In the genomic region with DNA sequence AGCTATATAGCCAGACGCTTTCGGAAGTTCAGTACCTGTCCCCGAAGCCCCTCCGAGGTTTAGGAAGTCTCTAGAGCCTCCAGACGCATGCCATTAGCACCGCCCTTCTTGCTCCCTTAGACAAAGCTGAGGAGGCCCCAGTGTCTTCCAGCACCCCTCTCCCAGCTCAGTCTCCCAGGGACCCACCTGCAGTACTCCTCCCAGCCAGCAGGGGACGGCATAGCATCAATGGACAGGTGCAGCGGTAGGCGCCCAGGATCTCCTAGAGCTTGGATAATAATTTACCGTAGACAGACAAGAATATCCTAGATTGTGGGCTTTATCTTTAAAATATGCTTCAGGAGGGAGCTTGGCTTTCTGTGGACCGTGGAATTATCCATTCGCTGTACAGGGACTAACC, we compare ENCODE assay signal across 8 mouse cellular contexts. TPM values are rescaled to one million over a fixed set of nuclear protein-coding genes. Genes with fewer than 3 reads are reported as not detected.
A peak's percentile ranks its signal among the peaks of the same experiment; 100 is the strongest.
DNase-seq lines count a peak whose midpoint lies in the region; ATAC-seq and TF ChIP-seq lines count a peak whose summit lies in the region.

No protein-coding gene starts in this region.

- H3K9ac ChIP-seq in forebrain, embryonic 11.5 days (ENCODE audit: low read length), result no peak overlapping the region

- no peaks in the 10 kb centered on the region for H3K36me3 ChIP-seq in E14TG2a.4 (ENCODE audit: insufficient read depth, low read length)
- no peaks in the 10 kb centered on the region for H3K36me3 ChIP-seq in forebrain, embryonic 11.5 days (ENCODE audit: control insufficient read depth, insufficient read depth, low read length)

- intact Hi-C loops in heart, postnatal 36 days (cut with DNase I), result loop anchor here (1.0 to 5.0 kb wide), 4 partner anchors 60 to 395 kb away; a partner anchor contains a TSS

- peak; percentile 73 for ATAC-seq in forebrain, embryonic 11.5 days (replicated peaks; ENCODE audit: low FRiP score)

- H3K4me2 ChIP-seq in forebrain, embryonic 11.5 days (ENCODE audit: low read depth, low read length, severe bottlenecking), result no peak overlapping the region

- H3K27ac ChIP-seq in bone marrow macrophage, adult 2 months (ENCODE audit: insufficient read depth, low read depth, low read length), result no peak overlapping the region
- no peak overlapping the region for H3K27ac ChIP-seq in forebrain, embryonic 11.5 days (ENCODE audit: low read depth, low read length)

- H3K4me1 ChIP-seq in E14TG2a.4 (replicated peaks; ENCODE audit: low read depth, low read length), result peaks cover 60% of the 10 kb centered on the region
- peaks cover 36% of the 10 kb centered on the region for H3K4me1 ChIP-seq in bone marrow macrophage, adult 2 months (ENCODE audit: control insufficient read depth, insufficient read depth, low read length)
- H3K4me1 ChIP-seq in forebrain, embryonic 11.5 days (replicated peaks; ENCODE audit: control insufficient read depth, insufficient read depth, low read length), result no peaks in the 10 kb centered on the region; the same call in 1 of the 2 replicates

- WGBS in forebrain, embryonic 11.5 days, result 21% methylated on average over 12 of the region's 12 CpGs

- no peaks in the 10 kb centered on the region for H3K27me3 ChIP-seq in E14TG2a.4 (ENCODE audit: insufficient read depth, low read length)
- no peaks in the 10 kb centered on the region for H3K27me3 ChIP-seq in forebrain, embryonic 11.5 days (ENCODE audit: control insufficient read depth, insufficient read depth, low read length)

- H3K4me3 ChIP-seq in E14TG2a.4 (replicated peaks; ENCODE audit: low read length), result no peak overlapping the region
- no peak overlapping the region for H3K4me3 ChIP-seq in bone marrow macrophage, adult 2 months (ENCODE audit: insufficient read depth, low read length)
- H3K4me3 ChIP-seq in forebrain, embryonic 11.5 days (ENCODE audit: low read depth, low read length), result no peak overlapping the region

- TF ChIP-seq CTCF in E14TG2a.4 (conservative IDR thresholded peaks at IDR 0.05; ENCODE audit: low read length), result peak; percentile 100
- peak; percentile 98 for TF ChIP-seq CTCF in bone marrow macrophage, adult 2 months (IDR thresholded peaks at IDR 0.05; ENCODE audit: low read depth, low read length)

- H3K9me3 ChIP-seq in E14TG2a.4 (ENCODE audit: low read length), result no peaks in the 10 kb centered on the region
- no peaks in the 10 kb centered on the region; the same call in 1 of the 2 replicates for H3K9me3 ChIP-seq in forebrain, embryonic 11.5 days (ENCODE audit: control insufficient read depth, low read length)

- DNase-seq in forebrain, embryonic 11.5 days (ENCODE audit: low spot score), result peak; percentile 91
- DNase-seq in heart, postnatal 36 days, result peak; percentile 85 to 93
- DNase-seq in layer of hippocampus, adult 9-11 months, result peak; percentile 62
- peak; percentile 91 for DNase-seq in lung, postnatal 10 days
- DNase-seq in retina, embryonic 14.5 days (ENCODE audit: low spot score), result peak; percentile 83
- DNase-seq in thymus, postnatal 4 days, result peak; percentile 96

- TF ChIP-seq POLR2A in bone marrow macrophage, adult 2 months (IDR thresholded peaks at IDR 0.05; ENCODE audit: borderline replicate concordance, low read depth, low read length), result no peak

RNA-seq across cellular contexts. Expression of a gene that starts 7.4 kb away (rescaled TPM):
- 252 and 297 TPM in 2 replicates for polyA plus RNA-seq in bone marrow macrophage, adult 2 months (2012; ENCODE audit: insufficient read depth, insufficient read length, missing spikeins)
- polyA plus RNA-seq in forebrain, embryonic 11.5 days (2014; fragmentation: Nextera tagmentation; extraction: Ambion mirVana), result 239 and 257 TPM in 2 replicates
- total RNA-seq in heart, postnatal 36 days (2021), result 100 to 1,000 TPM; 114 to 118 TPM
